Mouse (Mus musculus) forebrain, postnatal 0 days (tissue): Measurements from ENCODE around the gene Hgd. TPM values are rescaled to one million over a fixed set of nuclear protein-coding genes. Genes with fewer than 3 reads are reported as not detected.

ENCODE experiments used
- ATAC-seq: fragments of 200-750 bp; cut with Nextera tagmentation; 2 replicates; pipeline ENCODE4 v1.8.0; 2017; ENCODE audit warnings: mild to moderate bottlenecking, moderate library complexity
- DNase-seq: peaks from one replicate; pipeline ENCODE4 v3.0.0-alpha.2; 2015
- H3K27ac ChIP-seq: fragments of 300-500 bp; sonication (generic); 2 replicates; pipeline ENCODE4 v1.5.1; 2014; ENCODE audit warnings: low read depth, mild to moderate bottlenecking, antibody characterized with exemption, low read length, moderate library complexity, mixed read lengths
- H3K27me3 ChIP-seq: fragments of 300-500 bp; sonication (generic); 2 replicates; pipeline ENCODE4 v1.6.1; 2014; ENCODE audit warnings: mild to moderate bottlenecking, low read length, mixed read lengths; ENCODE audit not compliant: insufficient read depth
- H3K36me3 ChIP-seq: fragments of 300-500 bp; sonication (generic); 2 replicates; pipeline ENCODE4 v1.6.1; 2014; ENCODE audit warnings: mild to moderate bottlenecking, moderate library complexity; ENCODE audit not compliant: insufficient read depth
- H3K4me1 ChIP-seq: fragments of 300-500 bp; sonication (generic); 2 replicates; pipeline ENCODE4 v1.6.1; 2014; ENCODE audit warnings: antibody characterized with exemption; ENCODE audit not compliant: insufficient read depth
- H3K4me2 ChIP-seq: fragments of 300-500 bp; sonication (generic); 2 replicates; pipeline ENCODE4 v1.6.1; 2014; ENCODE audit warnings: low read depth, mild to moderate bottlenecking, moderate library complexity
- H3K4me3 ChIP-seq: fragments of 300-500 bp; sonication (generic); 2 replicates; pipeline ENCODE4 v1.5.1; 2014; ENCODE audit warnings: low read depth, low read length, mixed read lengths
- H3K9ac ChIP-seq: fragments of 300-500 bp; sonication (generic); 2 replicates; pipeline ENCODE4 v1.6.1; 2014; ENCODE audit warnings: mild to moderate bottlenecking
- H3K9me3 ChIP-seq: fragments of 300-500 bp; sonication (generic); 2 replicates; pipeline ENCODE4 v1.6.1; 2016; ENCODE audit warnings: low read length
- CTCF ChIP-seq: sonication (generic); IDR thresholded peaks from 2 replicates; pipeline ENCODE4 v1.5.1; 2016; ENCODE audit warnings: antibody characterized with exemption, control low read depth, low read depth
- WGBS: fragments of 180-500 bp; shearing (Covaris S2); extraction: QIAGEN DNeasy Blood & Tissue Kit; methylation state at CpG from one replicate; pipeline ENCODE4 v1.1.7; 2014; 5-methylcytosine and 5-hydroxymethylcytosine counted together
- polyA plus RNA-seq: library from polyadenylated mRNA; unstranded; fragments of >200 nt; fragmentation: Nextera tagmentation; extraction: Ambion mirVana; gene quantifications from 2 replicates; pipeline ENCODE4 v1.2.1, GENCODE M21; 2015
- total RNA-seq: library from RNA; depleted of rRNA; stranded (reverse); fragments of >200 nt; gene quantifications from 2 replicates; pipeline ENCODE4 v1.2.3, GENCODE M21; 2014

Gene Hgd
- total and polyA plus RNA-seq, 2 experiments from 2014 or later = not detected

DNA sequence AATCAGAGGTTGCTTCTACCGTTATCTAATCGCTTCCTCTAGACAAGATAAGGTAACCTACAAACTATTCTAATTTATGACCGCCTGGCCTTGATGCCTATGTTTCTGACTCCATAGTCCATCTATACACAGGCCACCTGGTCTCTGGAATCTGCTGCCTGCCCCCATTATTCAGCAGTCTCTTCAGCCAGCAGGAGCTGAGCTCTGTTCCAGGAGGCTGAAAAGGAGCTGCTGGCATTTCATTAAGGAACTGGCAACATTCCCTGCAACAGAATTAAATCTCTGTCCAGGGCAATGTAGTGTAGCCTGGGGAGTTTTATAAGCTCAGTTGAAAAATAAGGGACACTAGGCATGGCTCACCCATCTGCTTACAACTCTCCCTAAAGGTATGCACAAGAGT, 11.0 kb downstream of the Hgd start:
- H3K27ac ChIP-seq = no peak overlapping the region
- ATAC-seq (no peak), DNase-seq (no peak)
- 60% methylated on average over 3 of the region's 3 CpGs for WGBS
- H3K4me3 ChIP-seq = no peak overlapping the region
- H3K36me3 ChIP-seq = no peaks in the 10 kb centered on the region
- H3K27me3 ChIP-seq = no peaks in the 10 kb centered on the region
- H3K9me3 ChIP-seq = no peaks in the 10 kb centered on the region
- H3K9ac ChIP-seq = no peak overlapping the region
- H3K4me1 ChIP-seq = no peaks in the 10 kb centered on the region
- TF ChIP-seq CTCF = no peak
- no peak overlapping the region for H3K4me2 ChIP-seq

DNA sequence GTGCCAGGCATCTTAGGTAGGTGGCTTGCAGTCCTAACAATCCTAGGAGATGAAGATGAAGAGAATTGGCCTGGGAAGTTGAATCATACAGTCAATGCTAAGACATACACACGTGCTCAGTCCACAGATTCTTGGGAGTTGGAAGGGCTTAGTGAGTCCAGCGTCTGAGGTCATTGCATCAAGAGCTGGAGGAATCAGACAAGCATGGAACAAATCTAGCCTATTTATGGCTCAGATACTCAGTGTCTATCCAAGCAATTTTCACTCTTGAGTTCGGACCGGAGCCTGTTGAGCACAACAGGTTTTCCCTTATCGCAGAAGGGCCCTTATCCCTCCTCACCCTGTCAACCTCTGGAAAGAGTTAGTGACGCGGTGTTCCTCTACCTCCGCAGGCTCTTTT, 11.6 kb downstream of the Hgd start:
- Histone ChIP-seq H3K9me3 (no peaks in the 10 kb centered on the region), H3K36me3 (no peaks in the 10 kb centered on the region)

DNA sequence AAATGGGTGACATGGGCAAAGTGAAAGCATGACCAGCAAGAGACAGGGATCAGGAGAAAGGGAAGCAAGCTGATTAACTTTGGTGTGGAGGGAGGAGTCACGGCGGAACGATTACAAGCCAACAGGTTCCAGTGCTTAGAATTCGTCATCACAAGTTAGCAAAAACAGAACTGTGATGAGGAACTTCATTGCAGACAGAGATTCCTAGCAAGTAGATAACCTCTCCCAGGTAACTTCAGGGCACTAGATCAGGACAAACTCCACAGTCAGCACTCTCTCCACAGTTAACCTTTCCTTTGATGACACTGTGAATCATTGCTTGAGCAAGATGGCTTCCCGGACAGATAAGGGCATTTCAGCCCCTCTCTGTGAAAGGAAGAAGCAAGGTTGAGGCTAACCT, 17.5 kb downstream of the Hgd start:
- Histone ChIP-seq H3K4me2 (no peak overlapping the region), H3K4me1 (no peaks in the 10 kb centered on the region), H3K9ac (no peak overlapping the region), H3K9me3 (no peaks in the 10 kb centered on the region), H3K36me3 (no peaks in the 10 kb centered on the region), H3K27ac (no peak overlapping the region), H3K27me3 (no peaks in the 10 kb centered on the region), H3K4me3 (no peak overlapping the region)
- no peak for DNase-seq
- WGBS = 82% methylated on average over 5 of the region's 5 CpGs
- no peak for TF ChIP-seq CTCF
- no peak for ATAC-seq

More for the DNA sequence above, 11.6 kb downstream of the Hgd start:
- no peak overlapping the region for H3K4me3 ChIP-seq
- no peak overlapping the region for H3K4me2 ChIP-seq
- DNase-seq = no peak
- no peaks in the 10 kb centered on the region for H3K4me1 ChIP-seq
- H3K9ac ChIP-seq = no peak overlapping the region
- no peaks in the 10 kb centered on the region for H3K27me3 ChIP-seq
- ATAC-seq = no peak
- no peak for TF ChIP-seq CTCF
- H3K27ac ChIP-seq = no peak overlapping the region
- 92% methylated on average over 8 of the region's 8 CpGs for WGBS

DNA sequence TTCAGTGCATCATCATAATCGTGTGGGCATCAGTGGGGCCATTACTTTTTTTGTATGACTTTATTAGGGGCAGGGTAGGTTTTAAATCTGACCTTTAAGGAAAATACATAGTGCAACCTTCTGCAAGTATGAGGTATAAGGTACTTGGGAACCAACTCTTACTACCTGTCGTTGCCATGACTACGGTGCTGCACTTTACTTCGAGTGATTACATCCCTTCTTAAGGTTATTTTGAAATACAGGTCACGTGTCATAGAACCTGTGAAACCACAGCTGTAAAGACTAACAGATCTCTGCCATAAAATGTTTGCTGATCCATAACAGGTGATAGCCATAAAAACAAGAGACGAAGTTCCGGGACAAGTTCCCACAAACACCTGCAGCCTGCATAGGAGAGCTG, 18.5 kb downstream of the Hgd start:
- H3K9me3 ChIP-seq = no peaks in the 10 kb centered on the region
- no peak overlapping the region for H3K9ac ChIP-seq
- H3K27ac ChIP-seq = no peak overlapping the region
- no peak for ATAC-seq
- H3K27me3 ChIP-seq = no peaks in the 10 kb centered on the region
- no peak overlapping the region for H3K4me3 ChIP-seq
- TF ChIP-seq CTCF = no peak
- no peak overlapping the region for H3K4me2 ChIP-seq
- H3K36me3 ChIP-seq = no peaks in the 10 kb centered on the region
- H3K4me1 ChIP-seq = no peaks in the 10 kb centered on the region
- 91% methylated on average over 7 of the region's 7 CpGs for WGBS
- DNase-seq = no peak

DNA sequence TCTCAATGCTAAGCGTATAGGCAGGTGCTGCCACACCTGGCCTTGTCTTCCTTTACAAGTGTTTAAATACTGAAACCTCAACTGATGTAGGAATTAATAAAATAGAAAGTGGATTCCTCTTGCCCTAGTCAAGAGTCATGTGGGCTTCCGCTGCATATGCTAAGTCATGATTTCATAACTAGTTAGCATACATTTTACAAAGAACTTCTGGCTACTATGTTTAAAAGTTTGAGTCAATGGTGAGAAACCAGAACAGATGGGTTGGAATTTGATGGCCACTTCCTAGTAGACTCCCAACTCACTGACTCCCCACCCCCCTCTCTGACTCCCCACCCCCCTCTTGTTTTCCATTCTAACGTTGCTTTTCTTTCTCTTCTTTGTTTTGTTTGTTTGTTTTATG, 19.4 kb downstream of the Hgd start:
- DNase-seq (no peak), ATAC-seq (no peak)
- 83% methylated on average over 3 of the region's 3 CpGs for WGBS

DNA sequence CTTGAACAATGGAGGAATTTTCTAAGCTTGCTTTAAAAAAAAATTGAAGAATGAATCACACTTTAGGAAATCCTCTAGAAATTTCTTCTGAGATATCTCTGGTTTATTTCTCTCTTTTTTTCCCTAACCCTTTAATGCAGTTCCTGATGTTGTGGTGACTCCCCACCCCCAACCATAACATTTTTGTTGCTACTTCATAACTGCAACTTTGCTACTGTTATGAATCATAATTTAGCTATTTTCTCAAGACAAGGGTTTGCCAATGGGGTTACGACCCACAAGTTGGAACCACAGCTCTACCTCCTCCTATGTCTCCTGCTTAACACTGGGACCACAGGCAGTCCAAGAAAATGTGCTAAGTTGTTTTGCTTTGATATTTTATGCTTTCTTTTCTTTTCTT, 23.5 kb downstream of the Hgd start:
- no peak for ATAC-seq
- no peak overlapping the region for H3K9ac ChIP-seq
- DNase-seq = no peak
- H3K36me3 ChIP-seq = no peaks in the 10 kb centered on the region
- H3K4me3 ChIP-seq = no peak overlapping the region
- H3K27me3 ChIP-seq = no peaks in the 10 kb centered on the region
- no peak overlapping the region for H3K27ac ChIP-seq
- no peak for TF ChIP-seq CTCF
- no peaks in the 10 kb centered on the region for H3K9me3 ChIP-seq
- no peaks in the 10 kb centered on the region for H3K4me1 ChIP-seq
- H3K4me2 ChIP-seq = no peak overlapping the region
- 94% methylated on average over 1 of the region's 1 CpGs for WGBS

More for the DNA sequence above, 19.4 kb downstream of the Hgd start:
- no peak for TF ChIP-seq CTCF
- Histone ChIP-seq H3K4me1 (no peaks in the 10 kb centered on the region), H3K9ac (no peak overlapping the region), H3K36me3 (no peaks in the 10 kb centered on the region), H3K27ac (no peak overlapping the region), H3K4me2 (no peak overlapping the region), H3K9me3 (no peaks in the 10 kb centered on the region), H3K4me3 (no peak overlapping the region), H3K27me3 (no peaks in the 10 kb centered on the region)

DNA sequence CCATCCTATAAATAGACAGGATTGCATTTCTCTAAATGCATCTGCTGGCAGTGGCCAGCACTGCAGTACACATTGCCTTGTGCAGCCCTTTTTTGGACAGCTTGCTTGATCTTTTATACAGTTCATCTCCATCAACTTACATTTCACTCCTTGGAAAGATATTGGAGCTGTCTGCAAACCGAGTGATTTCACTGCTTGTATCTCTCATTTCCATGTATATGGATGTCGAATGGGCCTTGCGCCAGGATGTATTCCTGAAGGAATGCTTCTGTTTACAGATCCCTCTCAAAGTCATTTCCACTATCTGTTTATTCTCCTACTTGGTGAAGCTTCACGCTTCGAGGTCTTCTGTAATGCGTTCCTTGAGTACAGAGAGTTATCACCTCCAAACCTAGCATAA, 24.3 kb downstream of the Hgd start:
- no peak overlapping the region for H3K4me2 ChIP-seq
- 75% methylated on average over 6 of the region's 6 CpGs for WGBS
- H3K27me3 ChIP-seq = no peaks in the 10 kb centered on the region
- H3K36me3 ChIP-seq = no peaks in the 10 kb centered on the region
- no peaks in the 10 kb centered on the region for H3K4me1 ChIP-seq
- no peak for DNase-seq
- no peak for ATAC-seq
- no peak overlapping the region for H3K9ac ChIP-seq
- TF ChIP-seq CTCF = no peak
- H3K27ac ChIP-seq = no peak overlapping the region
- no peak overlapping the region for H3K4me3 ChIP-seq
- H3K9me3 ChIP-seq = no peaks in the 10 kb centered on the region

DNA sequence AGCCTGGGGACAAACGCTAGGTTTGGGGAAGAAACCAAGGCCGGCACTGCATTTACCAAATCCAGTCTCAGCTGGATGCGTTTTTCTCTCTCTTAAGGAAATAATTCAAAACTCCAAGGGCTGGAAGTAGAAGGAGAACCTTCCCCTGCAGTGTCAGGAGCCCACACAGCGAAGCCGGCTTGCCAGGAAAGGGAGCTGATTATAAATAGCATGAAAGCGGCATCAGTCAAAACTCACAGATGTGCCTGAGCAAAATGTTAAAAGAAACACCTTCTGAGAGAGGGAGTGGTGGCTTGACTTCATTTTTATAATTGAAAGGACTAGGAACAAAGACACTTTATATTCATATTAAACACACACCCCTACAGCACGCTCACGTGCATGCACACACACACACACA, 30.4 kb downstream of the Hgd start:
- H3K27ac ChIP-seq = peak overlapping the region; percentile 37

More for the DNA sequence above, 30.4 kb downstream of the Hgd start:
- no peak overlapping the region for H3K4me2 ChIP-seq
- ATAC-seq (peak; percentile 79), DNase-seq (peak; percentile 33)
- H3K9me3 ChIP-seq = no peaks in the 10 kb centered on the region
- H3K4me3 ChIP-seq = no peak overlapping the region
- H3K36me3 ChIP-seq = no peaks in the 10 kb centered on the region
- no peak overlapping the region for H3K9ac ChIP-seq
- no peaks in the 10 kb centered on the region for H3K27me3 ChIP-seq
- WGBS = 67% methylated on average over 8 of the region's 8 CpGs
- H3K4me1 ChIP-seq = no peaks in the 10 kb centered on the region
- TF ChIP-seq CTCF = no peak
